Mouse (Mus musculus) kidney, postnatal 10 days (tissue): Measurements from ENCODE around the gene L3mbtl3.

Experiments used
- DNase-seq: peaks from one replicate; pipeline ENCODE4 v3.0.0; 2021; ENCODE audit warnings: mixed read lengths

L3mbtl3 gene

DNA sequence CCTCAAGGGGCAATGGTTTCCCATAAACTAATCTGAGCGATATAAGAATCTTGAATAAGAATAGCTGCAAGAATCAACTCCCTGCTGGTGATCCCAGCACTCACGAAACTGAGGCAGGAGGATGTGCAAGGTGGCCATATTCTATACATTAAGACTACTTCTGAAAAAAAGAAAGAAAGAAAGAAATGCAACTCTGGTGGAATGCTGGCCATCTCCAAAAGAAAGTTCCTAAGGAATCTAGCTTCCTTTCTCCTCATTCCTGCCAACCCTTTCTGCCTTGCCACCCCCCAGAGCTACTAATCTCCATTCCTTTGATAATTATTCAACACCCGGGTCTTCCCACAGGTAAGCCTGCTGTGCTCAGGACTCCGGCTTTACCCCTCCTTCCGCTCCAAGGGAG lies 41.8 kb downstream of the L3mbtl3 start:
- no peak for DNase-seq

GRCm38 (mm10) chr10:26332781-26333180 lies 43.0 kb downstream of the L3mbtl3 start:
- DNase-seq: no peak

DNA sequence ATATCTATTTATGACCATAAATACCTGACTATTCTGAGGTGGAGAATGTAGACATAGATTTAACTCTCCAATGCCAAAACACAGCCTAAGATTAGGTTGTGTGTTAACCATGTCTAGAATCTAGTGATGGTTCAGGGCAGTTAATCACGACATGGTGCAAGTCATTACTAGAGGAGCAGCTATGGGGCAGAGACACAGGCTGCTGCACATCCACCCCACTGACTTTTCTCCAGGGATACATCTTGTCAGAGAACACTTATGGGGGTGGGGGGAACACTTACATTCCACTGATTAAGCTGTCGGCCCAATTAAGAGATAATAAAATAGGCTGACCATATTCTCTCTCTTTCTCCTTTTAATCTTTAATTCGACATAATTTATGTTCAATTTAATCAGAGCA lies 46.9 kb downstream of the L3mbtl3 start:
- no peak for DNase-seq

GRCm38 (mm10) chr10:26327691-26328542 lies 47.9 kb downstream of the L3mbtl3 start:
- no peak for DNase-seq

DNA sequence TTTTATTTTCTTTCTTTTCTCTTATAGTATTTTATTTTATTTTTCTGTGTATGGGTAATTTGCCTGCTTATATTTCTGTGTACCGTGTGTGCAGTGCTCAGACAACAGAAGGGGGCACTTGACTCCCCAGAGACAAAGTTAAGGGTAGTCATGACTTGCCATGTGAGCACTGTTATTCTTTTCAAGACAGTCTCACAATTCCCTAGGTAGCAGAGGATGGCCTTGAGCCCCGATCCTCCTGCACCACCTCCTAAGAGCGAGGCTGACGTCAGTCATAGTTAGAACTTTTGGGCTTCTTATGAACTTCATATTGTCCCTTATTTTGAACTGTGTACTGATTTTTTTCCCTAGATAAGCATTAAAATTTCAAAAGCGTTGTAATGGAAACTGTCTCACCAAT lies 48.5 kb downstream of the L3mbtl3 start:
- no peak for DNase-seq

GRCm38 (mm10) chr10:26325320-26325719 lies 50.5 kb downstream of the L3mbtl3 start:
- DNase-seq: no peak

DNA sequence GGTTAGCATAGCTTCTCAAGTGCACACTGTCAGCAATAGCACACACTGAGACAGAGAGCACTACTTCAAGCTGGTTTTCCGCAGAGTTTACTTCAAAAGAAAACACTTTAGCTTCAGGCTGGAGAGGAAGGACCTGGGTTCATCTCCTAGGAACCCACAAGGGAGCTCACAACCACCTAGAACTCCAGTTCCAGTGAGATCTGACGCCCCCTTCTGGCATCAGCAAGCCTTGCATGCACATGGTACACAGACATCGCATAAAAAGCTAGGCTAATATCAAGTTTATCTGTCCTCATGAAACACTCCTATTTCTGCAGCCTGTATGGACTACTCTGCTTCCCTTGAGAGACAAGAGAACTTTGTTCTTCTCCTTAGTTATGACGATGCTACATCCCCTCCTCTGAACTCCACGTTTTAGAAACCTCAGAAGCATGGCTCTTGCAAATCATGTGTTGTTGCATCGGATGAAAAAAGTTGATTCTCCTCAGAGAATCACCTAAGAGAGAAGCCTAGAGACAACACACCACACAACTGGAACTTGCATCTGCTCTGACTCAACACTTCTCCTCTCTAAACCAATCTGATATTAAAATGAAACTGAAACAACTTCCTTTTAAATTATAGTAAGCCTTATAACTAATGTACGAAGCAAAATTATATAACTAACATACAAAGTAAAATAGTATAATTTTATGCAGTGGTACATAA lies 53.3 kb downstream of the L3mbtl3 start:
- no peak for DNase-seq

GRCm38 (mm10) chr10:26320679-26321078 lies 55.1 kb downstream of the L3mbtl3 start:
- DNase-seq: no peak

- DNase-seq: no peak
Observed at GRCm38 (mm10) chr10:26314327-26314726, 61.4 kb downstream of the L3mbtl3 start.

GRCm38 (mm10) chr10:26303485-26303884 lies 72.3 kb downstream of the L3mbtl3 start:
- DNase-seq: no peak

DNA sequence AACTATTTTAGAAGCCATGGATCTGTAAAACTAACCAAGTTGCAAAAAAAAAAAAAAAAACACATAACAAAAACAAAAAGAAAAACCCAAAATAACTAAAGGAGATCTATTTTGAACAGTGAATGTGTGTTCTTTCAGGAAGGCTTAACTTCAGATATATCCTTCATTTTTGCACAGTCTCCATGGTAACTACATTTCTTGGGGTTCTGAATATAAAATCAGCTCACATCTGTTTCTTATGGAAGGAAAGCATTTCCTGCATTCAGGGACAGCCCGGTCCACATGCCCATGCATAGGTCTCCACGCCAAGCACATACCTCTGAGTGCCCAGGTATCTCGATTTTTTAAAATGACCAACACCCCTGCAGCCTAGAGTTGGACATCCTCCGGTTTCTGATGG lies 73.4 kb downstream of the L3mbtl3 start:
- no peak for DNase-seq

GRCm38 (mm10) chr10:26297626-26298025 lies 78.1 kb downstream of the L3mbtl3 start:
- no peak for DNase-seq

GRCm38 (mm10) chr10:26297200-26297599 lies 78.6 kb downstream of the L3mbtl3 start:
- no peak for DNase-seq

- DNase-seq: no peak
Observed at GRCm38 (mm10) chr10:26287136-26287535, 88.6 kb downstream of the L3mbtl3 start.

DNA sequence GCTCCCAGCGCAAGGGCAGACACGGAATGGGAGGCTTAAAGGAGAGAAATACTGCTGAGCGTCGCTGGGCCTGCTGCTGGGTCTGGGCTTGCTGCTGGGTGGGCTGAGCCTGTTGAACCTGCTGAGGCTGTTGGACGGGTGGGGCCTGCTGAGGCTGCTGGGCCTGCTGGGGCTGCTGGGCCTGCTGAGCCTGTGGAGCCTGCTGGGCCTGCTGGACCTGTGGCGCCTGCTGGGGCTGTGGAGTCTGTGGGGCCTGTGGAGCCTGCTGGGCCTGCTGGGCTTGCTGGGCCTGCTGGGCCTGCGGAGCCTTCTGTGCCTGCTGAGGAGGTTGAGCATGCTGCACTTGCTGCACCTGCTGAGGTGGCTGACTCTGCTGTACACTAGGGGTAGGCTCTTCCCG lies 95.8 kb downstream of the L3mbtl3 start:
- DNase-seq: no peak

DNA sequence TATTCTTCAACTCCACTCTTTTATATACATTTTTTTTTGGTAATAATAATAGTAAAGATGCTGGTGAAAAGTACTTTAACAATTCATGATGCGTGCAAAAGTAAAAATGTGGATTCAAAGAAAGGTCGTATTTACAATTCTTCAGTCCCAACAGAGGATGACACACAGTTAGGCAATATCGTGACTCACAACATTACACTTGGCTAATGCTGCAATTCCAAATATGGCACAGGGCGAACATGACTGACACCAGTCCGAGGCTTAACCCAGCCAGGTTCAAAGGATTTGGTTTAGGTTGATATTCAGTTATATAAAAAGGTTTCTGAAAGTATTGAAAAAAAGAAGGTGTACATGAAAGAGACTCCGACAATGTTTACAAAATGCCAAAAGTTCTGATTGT lies 100.4 kb downstream of the L3mbtl3 start:
- no peak for DNase-seq

GRCm38 (mm10) chr10:26263744-26264459 lies 111.9 kb downstream of the L3mbtl3 start:
- no peak for DNase-seq

DNA sequence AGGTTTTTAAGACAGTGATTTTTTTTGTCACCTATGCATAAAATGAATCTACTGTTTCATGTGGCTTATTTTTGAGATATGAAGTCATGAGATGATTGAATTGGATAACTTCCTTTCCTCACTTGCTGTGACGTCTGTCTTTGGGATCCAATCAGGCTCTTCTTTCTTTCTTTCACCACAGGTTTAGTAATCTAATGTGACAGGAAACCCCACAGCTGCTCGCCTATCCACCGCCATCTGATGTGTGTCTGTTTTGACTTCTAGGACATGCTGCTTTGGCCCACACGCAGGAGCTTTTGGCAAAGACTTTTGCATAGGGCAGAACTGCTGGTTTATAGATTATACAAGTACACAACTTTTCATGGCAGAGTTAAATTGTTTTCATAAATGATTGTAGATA lies 115.9 kb downstream of the L3mbtl3 start:
- DNase-seq: no peak

DNA sequence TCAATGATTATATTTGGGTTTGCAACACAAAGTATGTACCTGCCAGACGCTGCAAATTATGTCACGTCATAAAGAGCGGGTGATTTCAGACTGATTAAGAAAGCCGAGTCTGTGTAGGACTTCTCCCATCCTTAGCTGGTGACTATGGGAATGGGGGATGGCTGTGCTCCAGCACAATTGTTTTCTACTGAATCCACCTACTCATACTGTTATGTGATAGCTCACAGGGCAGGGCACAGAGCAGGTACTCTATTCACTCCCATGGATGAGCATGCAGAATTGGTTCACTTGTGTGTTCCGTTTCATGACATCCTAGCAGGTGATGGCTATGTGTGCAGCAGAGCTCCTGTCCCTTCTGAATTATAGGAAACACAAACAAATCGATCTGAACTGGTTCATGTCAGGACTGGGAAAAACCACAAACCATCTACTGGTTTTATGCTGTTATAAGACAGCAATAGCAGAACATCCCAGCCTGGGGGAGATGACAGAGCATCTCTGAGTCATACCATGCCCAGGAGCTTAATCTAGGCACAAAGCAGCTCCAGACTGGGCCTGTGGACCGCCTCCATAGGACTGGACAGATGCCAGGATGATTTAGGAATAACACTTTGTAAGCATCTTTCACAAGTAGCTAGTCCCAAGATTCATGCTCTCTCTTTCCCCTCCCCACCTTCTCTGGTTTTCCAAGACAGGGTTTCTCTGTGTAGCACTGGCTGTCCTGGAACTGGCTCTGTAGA lies 126.2 kb downstream of the L3mbtl3 start:
- no peak for DNase-seq

DNA sequence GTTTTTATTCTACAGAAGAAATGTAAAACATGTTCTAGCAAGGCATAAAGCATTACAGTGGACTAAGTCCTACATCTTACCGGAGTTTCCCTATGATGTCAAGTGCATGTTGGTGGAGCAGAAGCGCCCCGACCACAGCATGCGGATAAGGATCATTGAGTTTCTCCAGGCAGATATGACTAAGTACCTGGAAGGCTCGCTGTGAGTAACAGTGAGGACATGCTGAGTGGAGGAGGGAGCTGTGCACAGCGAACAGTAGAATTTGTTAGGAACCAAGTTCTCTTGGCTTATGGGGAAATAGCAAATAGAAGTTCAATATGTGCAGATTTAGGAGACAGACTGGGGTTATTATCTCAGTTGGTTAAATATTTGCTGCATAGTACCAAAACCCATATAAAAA lies 131.3 kb downstream of the L3mbtl3 start:
- no peak for DNase-seq

DNA sequence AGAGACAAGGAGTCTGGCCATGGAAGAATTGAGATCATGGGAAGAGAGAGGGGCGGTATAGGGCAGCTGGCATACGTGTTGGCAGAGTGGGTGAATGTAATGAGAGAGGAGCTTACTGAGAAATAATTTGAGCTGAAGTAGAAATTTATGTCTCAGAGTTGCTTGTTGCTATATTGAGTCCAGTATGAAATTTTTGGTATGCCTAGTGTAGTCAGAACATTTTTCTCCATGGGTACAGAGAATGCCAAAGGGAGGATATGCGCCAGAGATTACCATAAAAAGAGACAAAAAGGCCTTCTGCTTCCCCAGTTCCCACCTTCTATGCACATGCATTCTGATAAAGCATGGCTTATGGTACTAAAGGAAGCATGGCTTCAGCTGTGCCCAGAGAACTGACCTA lies 132.6 kb downstream of the L3mbtl3 start:
- DNase-seq: no peak

- DNase-seq: no peak
Observed at GRCm38 (mm10) chr10:26239090-26239489, 136.7 kb downstream of the L3mbtl3 start.

DNA sequence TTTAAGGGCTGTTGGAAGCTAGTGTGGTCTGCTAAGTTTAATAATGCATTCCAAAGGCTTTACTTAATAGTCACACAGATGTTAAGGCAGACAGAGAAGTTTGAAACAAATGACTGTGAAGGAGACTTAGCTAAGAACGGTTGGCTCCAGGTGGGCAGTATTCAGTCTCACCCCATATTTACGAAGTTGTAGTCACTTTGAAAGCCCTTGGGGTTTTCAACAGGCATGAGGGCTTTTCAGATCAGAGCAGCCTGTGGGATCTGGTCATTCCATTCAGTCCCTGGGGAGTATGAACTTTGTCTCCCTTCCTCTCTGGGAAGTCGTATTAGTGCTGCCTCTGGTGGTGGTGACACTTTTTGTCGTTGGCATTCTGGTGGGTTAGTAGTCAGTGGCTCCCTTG lies 137.2 kb downstream of the L3mbtl3 start:
- DNase-seq: no peak
